Mouse (Mus musculus) cerebellum, adult (tissue): ENCODE measurements around the gene Rpa1.
"Not testable (repeated sequence)": the region's sequence is repeated elsewhere in the genome, so short reads cannot be mapped to it uniquely, and the experiment has no call there.

ENCODE experiments used
- ATAC-seq: cut with Nextera tagmentation; 2 replicates; pipeline ENCODE4 v1.9.2; 2017; ENCODE audit warnings: mild to moderate bottlenecking, moderate library complexity, mixed read lengths; ENCODE audit not compliant: insufficient number of reproducible peaks, low FRiP score, low TSS enrichment

The Rpa1 gene

GRCm38 (mm10) chr11:75324433-75324832, 23.7 kb downstream of the Rpa1 start:
- no peak for ATAC-seq

- no peak for ATAC-seq
Measured at GRCm38 (mm10) chr11:75323326-75323737, 24.8 kb downstream of the Rpa1 start.

GRCm38 (mm10) chr11:75319246-75319645, 28.9 kb downstream of the Rpa1 start:
- no peak for ATAC-seq

GRCm38 (mm10) chr11:75318351-75319221, 29.5 kb downstream of the Rpa1 start:
- no peak for ATAC-seq

- ATAC-seq, result no peak
Measured at GRCm38 (mm10) chr11:75313834-75314233, 34.3 kb downstream of the Rpa1 start.

GRCm38 (mm10) chr11:75311751-75312150, 36.4 kb downstream of the Rpa1 start:
- ATAC-seq, result no peak

- ATAC-seq, result no peak
Measured at GRCm38 (mm10) chr11:75310813-75311212, 37.3 kb downstream of the Rpa1 start.

- no peak for ATAC-seq
Measured at GRCm38 (mm10) chr11:75308650-75309049, 39.5 kb downstream of the Rpa1 start.

GRCm38 (mm10) chr11:75304797-75305196, 43.3 kb downstream of the Rpa1 start:
- ATAC-seq, result no peak

- ATAC-seq, result no peak
Measured at GRCm38 (mm10) chr11:75300954-75301353, 47.2 kb downstream of the Rpa1 start.

- ATAC-seq, result no peak
Measured at GRCm38 (mm10) chr11:75299786-75300185, 48.3 kb downstream of the Rpa1 start.

- ATAC-seq, result no peak
Measured at GRCm38 (mm10) chr11:75298491-75298890, 49.6 kb downstream of the Rpa1 start.

- ATAC-seq, result no peak
Measured at GRCm38 (mm10) chr11:75297631-75298030, 50.5 kb downstream of the Rpa1 start.

- no peak for ATAC-seq
Measured at GRCm38 (mm10) chr11:75296406-75297005, 51.6 kb downstream of the Rpa1 start.

- not testable (repeated sequence) for ATAC-seq
Measured at GRCm38 (mm10) chr11:75295534-75295933, 52.6 kb downstream of the Rpa1 start.

- ATAC-seq, result no peak
Measured at GRCm38 (mm10) chr11:75294862-75295261, 53.3 kb downstream of the Rpa1 start.

- ATAC-seq, result no peak
Measured at GRCm38 (mm10) chr11:75293852-75294361, 54.2 kb downstream of the Rpa1 start.

GRCm38 (mm10) chr11:75292281-75292680, 55.8 kb downstream of the Rpa1 start:
- no peak for ATAC-seq

- no peak for ATAC-seq
Measured at GRCm38 (mm10) chr11:75291389-75292215, 56.5 kb downstream of the Rpa1 start.

GRCm38 (mm10) chr11:75290566-75291271, 57.4 kb downstream of the Rpa1 start:
- peak; percentile 61; the same call in 1 of the 2 replicates for ATAC-seq
